Mouse (Mus musculus) liver, adult 2 months (tissue): ENCODE results near the gene Nectin2.

Experiments used
- CTCF ChIP-seq: fragments of 200-500 bp; IDR thresholded peaks from 2 replicates; pipeline ENCODE4 v1.5.1; 2011; ENCODE audit warnings: low read depth, low read length, control low read depth
- POLR2A ChIP-seq: fragments of 200-500 bp; IDR thresholded peaks from 2 replicates; pipeline ENCODE4 v1.6.1; 2011; ENCODE audit warnings: low read length, control low read depth; ENCODE audit not compliant: insufficient read depth; ENCODE audit errors: extremely low read depth

DNA sequence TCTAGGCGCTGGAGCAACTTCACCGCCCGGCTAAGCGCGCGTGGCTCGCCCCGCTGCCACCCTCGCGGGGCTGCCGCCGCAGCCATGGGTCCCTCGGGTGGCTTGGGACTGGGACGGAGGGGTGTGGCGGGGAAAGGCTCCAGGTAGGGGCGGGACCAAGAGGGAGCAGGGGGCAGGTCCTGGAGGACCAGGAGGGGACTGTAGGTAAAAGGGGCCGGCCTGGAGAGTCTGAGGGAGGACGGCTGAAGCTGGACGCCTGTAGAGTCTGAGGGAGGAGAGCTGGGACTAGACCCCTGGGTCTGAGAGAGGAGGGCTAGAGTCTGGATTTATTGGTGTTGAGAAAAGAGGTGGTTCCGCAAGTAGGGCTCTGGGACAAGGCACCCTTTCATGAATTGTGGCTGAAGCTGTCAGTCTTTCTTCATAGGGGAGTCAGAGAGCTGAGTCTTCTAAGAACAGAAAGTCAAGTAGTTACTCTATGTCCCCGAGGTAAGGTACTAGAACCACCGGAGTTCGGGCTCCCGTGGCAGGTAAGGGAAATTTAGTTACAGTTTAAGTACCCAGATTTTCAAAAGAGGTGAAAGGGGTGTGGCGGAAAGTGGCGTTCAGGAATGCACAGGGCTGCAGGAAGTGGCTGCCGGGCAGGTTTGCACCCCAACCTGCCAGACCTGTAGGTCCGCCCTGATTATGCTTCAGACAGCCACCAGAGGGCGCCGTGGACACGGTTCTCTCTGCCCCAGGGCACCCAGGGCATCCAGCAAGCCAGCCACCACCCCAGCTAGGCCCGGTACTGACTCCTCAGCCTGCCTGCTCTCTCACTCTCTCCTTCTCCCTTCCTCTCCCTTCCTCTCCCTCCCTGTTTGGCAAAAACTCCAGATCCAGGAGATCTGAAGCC, 46.7 kb upstream of the Nectin2 start, which contains the start of gene Cblc:
- TF ChIP-seq CTCF (peak; percentile 93), POLR2A (0 out of 2 replicates have a peak, but pooled peaks have one; percentile 71)
